Comparison of ENCODE assay signal across 1 mouse cellular context in the genomic region with DNA sequence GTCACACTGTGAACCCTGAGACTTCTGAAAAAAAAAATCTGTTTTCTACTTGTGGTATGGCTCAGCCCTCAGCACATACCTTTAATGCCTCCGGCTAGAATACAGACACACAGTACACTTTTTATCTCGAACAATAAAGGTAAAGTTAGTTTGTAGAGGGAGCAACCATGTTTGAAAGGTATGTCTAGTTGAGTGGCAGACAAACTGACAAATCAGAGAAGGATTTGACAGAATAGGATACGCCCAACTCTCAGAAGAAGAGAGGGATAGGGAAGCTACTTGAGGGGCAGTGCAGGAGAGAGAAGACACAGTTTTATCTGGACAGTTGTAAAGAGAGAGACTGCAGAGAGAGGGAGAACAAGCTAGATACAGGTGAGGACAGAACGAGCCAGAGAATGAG.
TF ChIP-seq lines count a peak whose summit lies in the region.

No protein-coding gene starts in this region.

TF ChIP-seq in MEL, 35 proteins besides CTCF, POLR2A, EP300 and RAD21 (continued from another document):
- no peak for TF ChIP-seq USF1 (IDR thresholded peaks at IDR 0.05; ENCODE audit: low read depth, low read length)
- no peak for TF ChIP-seq SIN3A (IDR thresholded peaks at IDR 0.05; ENCODE audit: low read length)
- TF ChIP-seq UBTF (IDR thresholded peaks at IDR 0.05; ENCODE audit: borderline replicate concordance, insufficient read depth, low read depth, low read length), result no peak
